Mouse (Mus musculus) heart, adult 9 months (tissue): ENCODE measurements around the gene Fli1.

Experiments used
- DNase-seq, 2 experiments: peaks; one replicate each; pipeline ENCODE4 v3.0.0; 2022; ENCODE audit warnings: low spot score in 2 of 2

The Fli1 gene

DNA sequence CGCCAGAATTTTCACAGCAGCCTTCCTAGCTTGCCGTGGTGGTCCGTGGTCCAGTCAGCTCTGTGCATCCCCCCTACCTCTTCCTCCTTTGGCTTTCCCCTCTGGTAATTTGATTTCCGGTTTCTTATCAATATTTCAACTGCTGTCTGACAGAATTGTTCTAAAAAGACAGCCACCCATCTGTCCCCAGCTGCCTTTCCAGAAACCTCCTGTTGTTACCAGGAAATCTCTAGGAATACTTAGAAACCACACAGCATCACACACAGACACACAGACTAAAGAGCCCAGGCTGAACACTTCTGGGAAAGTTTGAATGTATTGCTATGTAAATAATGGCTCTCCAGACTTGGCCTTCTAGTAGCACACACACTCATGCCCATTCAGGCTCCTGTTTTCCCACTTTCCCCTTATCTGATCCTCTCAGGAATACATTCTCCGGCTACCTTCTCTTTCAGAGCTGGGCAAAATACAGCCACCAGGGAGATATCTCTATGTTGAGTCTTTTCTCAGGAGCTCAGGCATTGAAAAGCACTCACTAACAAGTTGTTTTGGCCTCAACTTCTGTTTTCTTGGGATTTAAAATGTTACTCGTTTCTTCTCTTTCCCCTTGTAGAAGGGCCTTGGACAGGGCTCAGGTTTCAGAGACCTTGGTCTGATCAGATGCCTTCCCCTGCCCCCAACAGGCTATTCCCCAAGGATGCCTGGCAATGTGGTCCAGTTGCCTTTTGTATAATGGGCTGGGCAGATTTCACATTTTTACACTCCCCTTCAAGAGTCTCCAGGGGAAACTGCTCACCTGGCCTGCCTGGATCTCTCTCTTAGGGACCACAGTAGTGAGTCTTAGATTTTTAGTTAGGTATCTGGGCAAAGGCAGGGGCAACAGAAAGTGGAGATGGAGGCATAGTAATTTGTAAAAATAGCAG, 7.1 kb upstream of the Fli1 start:
- DNase-seq, result no peak

DNA sequence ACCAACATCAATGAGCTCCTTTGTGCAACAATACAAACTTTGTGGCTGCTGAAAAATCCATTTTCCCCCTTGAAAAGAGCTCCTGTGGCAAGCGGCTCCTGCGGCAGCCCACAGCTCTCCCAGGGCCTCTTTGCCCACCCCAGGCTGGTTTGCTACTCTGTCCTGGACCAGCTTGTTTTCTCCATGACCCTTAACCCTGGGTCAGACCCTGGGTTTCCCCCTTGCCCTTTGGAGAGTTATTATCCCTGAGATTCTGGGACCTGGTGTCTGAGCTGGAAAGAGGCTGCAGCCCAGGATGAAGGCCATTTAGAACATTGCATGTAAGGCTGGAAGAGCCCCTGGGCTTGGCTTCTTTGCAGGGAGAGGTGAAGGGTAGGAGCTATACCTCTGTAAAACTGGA, 4.1 kb upstream of the Fli1 start:
- DNase-seq, result no peak

DNA sequence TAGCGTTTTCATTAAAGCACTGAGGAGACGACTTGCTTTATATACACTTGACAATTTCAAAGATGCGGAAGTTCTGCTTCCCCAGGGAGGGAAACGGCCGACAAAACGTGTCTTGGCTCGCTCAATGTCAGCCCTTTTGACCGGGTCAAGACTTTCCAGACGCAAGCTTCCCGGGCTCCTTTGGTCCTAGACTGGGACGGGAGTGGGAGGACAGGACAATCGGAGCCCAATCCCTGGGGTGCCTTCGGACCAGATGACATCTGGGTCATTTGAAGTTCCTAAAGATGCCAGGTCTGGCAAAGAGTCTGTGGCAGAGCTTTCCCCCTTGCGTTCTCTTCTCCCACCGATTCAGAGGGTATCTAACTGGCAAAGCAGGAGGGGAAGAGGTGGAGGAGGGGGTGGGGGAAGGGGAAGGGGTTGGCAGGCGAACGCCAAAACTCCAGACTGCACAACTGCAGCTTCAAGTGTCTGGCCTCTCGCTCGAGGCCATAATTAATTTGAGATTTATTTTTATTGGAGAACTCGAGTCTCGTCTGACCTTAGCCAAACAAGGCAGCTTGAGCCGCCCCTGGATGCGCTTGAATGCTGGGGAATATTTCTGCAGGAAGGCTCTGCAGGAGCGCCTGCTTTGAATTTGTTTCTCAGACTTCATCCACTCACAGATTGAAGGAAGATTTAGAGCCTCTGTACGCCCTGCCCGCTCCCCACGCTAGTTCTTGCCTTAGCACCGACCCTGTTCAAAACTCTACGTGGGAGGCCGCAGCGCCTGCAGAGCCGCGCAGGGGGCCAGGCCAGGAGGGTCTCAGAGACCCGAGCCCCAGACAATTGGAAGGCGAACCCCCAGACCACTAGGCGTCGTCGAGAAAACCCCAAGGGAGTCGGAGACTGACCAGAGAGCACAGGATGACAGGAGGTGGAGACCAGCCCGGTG, 2.3 kb upstream of the Fli1 start:
- DNase-seq, result peak; percentile 65 to 69

DNA sequence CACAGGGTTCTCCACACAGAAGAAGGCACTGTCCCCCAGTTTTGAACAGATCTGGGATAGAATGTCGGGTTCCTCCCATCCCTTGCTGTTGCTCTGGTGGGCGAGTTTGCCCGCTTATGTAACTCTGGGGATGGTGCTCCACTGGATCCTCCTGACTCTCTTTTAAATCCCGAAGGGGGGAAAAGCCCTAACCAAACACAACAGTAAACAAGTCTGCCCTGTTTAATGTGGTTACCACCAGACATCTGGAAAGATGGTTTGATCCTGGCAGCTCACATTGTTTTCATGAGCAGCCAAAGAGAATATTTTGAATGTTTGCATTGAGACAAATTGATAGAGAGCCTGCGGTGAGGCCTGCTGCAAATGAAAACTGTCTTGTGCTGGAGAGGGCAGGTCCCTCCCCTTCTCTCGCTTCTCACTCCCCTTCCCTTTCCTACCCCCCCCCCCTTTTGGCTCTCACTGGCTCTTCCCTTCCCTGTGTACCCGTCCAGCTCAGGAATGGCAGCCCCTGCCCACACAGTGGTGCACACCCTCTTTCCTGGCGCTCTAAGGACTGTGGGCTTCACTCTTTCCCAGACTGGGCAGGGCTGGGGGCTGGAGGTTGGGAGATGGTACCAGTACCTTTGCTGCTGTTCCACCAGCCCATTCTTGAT, 1.4 kb upstream of the Fli1 start:
- DNase-seq, result no peak

DNA sequence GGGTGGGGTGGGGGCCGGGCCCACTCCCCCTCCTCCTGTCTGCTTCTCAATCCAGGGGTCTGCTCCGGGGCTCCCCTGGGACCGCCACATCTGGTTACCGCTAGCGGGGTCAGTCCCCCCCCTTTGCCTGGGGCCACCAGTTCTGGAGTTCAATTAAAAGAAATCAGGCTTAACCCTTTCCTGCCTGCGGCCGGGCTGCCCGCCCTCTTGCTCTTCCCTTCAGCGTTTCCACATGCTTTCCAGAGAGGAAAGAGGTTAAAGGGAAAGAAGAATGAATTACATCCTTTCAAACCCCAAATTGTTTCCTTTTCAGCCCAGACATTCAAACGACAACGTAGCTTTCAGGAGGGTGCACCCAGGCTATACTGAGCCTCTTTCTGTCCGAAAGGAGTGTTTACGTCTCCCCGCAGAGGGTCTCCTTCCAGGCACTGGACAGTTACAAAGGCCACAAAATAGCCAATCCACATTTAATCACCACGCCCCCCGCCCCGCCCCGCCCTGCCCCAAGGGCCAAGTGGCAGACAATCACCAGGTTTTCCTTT, 450 bp upstream of the Fli1 start:
- peak in 1 of 2 experiments; percentile 21 for DNase-seq

DNA sequence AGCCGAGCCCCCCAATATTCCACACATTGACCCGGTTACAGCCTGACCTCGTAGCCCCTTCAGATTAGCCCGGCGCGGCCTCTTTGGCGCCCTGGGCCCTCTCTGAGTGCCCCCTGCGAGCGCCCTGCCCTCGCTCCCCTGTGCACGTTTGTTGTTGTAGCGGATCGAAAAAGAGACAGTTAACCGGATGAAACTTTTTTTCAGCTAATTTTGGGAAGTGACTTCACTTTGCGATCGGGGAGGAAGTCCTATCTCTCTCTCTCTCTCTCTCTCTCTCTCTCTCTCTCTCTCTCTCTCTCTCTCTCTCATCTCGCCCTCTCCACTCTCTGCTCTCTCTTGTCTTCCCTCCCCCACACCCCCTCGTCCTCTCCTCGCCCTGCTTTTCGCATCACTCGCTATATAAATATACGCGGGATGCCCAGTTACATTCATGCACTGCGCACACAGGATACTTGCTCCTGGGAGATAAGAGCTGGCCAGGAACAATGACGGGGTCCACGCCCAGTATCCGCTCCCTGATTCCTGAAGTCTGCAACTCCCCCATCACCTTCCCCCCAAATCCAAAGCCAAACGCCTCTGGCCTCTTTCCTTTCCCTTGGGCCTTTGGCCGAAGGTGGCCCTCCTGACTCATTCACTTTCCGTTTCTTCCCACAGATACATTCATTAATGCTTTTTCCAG, 1.3 kb downstream of the Fli1 start:
- DNase-seq, result peak; percentile 81 to 90

DNA sequence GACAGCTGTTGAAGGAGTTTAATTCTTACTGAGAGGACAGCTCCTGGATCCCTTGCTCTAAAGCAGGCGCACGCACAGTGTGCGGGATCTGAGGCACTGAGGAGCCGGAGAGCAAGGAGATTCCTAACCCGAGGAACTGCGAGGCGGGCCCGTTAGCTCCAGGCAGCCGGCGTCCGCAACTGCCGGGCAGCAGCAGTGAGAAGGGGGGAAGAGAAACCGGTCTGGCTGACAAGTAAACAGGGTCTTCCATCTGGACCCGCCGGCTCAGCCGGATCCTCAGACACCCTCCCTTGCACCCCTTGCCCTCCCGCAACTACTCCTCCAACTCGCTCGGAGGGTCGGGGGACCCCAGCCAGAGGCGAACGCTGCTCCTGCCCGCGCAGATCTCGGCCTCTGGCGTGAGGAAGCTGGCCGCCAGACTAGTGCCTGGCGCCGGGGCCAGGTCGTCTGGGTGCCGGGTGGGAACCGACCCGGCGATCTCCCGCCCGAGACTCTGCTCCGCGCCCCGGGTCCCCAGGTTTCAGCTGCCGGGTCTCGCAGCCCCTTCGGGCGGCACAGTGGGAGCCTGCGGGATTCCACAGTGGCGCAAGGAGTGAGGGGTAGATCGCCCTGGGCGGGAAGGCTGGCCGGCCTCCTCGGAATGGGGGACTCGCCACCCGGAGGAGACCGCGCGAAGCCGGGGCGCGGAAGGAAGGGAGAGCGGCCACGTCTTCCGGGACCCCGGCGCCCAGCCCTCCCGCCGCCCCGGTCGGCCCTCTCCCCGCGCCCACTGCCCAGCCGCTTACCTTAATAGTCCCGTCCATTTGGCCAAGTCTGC, 2.0 kb downstream of the Fli1 start:
- peak in 1 of 2 experiments; percentile 54 for DNase-seq

DNA sequence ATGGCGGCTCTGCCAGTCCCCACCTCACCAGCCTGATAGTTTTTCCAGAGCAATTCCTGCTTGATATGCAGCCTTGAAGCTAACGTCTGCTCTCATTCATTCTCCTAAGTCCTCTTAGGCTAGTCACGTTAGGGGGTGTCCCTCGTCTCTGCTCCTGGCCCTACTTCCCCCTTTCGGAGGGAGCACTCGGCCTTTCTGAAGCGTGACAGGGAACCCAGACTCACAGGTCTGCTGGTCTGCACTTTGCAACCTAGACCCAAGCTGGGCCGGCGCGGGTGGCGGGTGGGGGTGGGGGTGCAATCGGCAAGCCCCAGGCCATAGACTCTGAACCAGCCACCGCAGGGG, 2.6 kb downstream of the Fli1 start:
- peak; percentile 48 to 70 for DNase-seq

DNA sequence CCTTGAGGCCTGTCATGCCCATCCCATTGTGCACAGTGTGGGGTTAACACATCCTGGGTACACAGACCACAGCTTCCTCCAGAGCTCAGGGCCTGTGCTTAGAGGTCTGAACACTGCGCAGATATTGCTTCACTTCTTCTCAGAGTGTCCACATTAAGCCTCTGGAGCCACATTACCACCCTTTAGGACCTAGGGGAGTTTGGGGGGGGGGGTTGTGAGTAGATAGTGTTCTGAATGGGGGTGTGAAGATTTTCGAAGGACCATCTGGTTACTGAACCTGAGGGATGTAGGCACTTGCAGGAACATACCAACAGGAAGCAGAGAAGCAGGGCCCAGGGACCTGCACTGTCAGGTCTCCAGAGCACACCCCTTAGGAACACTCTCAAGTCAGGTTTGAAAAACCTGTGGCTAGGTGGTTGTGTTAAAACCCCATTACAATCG, 3.3 kb downstream of the Fli1 start:
- DNase-seq, result no peak

DNA sequence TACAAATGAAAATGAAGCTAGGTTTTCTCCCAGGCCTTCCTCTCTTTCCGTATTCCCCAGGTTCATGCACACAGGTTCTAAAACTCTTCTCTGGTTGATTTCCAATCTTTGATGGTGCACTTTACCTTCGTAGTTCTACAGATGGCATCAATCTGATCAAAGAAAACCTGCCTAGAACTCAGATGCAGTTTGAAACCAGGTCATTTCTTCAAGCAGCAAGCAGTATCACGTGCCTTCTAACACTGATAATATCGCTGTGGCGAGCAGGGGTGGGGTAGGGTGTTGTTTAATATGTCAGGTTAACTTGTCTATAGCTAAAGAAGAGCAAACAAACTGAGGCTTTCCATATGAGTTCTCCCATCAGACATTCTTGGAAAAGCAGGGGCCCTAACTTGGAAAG, 4.5 kb downstream of the Fli1 start:
- no peak for DNase-seq

DNA sequence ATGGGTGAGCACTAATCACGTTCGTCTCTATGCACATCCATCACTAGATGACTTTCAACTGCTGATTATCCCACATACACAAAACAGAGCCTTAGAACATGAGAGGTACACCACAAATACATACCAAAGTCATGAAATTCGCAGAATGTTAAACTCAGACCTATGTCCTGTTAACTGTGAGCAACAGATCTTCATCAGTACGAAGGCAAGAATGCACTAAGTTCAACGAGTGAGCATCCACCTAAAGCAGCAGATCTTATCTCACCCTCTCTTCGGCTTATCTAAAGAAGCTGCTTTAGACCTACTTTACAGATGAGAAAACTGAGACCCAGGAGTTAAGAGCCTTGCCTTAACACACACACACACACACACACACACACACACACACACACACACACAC, 5.0 kb downstream of the Fli1 start:
- no peak for DNase-seq

DNA sequence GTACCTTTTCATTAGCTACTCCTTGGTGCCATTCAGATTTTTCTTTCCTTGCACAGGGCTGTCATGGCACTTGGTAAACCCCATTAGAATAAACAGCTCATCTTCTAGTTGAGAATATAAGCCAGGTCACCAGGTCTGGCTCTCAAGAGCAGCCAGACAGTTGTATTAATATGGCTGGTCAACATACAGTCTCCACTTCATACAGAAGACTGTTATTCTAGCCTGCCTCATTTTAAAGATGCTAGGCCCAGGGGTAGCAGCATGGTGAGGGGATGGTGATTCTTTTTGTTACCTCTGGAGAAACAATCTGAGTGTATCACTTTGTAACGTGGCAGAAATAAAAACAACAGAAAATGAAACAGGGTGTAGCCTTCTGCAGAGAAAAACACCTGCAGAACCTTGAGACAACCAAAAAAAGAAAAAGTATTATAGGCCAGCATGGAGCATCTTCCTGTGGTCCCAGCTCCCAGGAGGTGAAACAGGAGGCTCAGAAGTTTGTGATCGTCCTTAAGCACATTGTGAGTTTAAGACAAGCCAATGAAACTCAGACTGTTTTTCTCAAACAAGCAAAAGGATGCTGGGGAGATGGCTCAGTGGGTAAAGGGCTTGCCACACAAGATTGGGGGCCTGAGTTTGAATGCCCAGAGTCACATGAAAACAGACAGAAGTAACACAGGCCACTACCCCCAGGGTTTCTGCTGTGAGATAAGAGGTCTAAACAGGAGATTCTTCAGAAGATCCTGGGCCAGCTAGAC, 7.3 kb downstream of the Fli1 start:
- no peak for DNase-seq

DNA sequence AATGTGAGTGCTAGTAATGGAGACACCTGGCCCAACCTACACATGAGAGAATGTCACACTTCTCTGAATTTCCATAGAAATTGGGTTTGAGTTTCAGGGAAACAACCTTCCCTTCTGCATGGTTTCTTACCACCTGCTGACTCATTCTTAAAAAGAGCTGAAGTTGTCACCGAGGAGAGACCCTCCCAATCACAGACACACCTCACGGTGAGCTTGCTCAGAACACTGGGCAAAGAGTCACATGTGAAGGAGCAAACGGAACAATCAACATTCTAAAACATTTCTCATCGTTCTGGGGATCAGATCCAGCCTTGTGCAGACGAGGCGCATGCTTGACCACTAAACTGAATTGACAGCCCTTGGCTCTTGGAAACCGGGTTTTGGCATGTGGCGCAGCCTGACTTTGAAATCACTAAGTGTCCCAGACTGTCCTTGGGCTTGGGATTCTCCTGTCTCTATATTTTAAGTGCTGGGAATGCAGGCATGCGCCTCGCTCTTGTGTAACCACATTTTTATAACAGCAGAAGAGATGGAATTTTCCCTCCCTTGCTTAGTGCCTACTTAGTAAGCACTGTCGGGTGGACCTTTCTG, 8.5 kb downstream of the Fli1 start:
- DNase-seq, result no peak

DNA sequence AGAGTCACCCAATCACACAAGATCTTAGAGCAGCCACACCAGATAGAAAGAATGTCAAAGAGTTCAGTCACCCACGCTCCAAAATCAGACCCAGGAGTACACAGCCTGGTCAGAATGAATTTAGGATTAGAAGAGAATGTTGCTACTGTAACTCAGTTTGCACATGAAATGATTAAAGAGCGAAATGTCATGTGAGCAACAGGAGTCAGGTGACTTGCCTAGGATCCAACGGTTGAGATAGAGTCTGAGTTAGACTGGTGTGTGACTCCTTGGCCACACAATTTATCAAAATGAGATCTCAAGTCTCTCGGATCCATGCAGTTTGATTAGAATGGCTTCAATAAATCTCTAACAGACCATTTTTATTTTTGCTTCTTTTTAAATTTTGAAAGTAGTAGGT, 11.1 kb downstream of the Fli1 start:
- no peak for DNase-seq

DNA sequence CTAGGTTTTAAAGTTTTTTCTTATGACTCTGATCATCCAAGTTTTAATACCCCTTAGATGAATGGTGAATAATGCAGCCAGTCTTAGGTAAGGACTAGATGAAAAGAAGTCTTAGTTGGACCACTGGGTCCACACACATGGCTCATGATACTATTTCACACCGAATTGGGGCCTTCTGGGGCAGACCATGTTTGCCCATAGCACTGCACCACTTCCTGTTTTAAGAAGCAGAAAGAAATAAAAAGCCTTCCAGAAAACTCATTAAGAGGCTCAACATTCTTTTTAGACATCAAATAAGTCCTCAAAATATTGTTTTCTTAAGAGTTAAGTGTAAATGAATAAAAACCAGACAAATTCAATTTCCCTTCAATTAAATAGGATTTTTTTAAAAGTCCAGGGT, 11.7 kb downstream of the Fli1 start:
- no peak for DNase-seq

DNA sequence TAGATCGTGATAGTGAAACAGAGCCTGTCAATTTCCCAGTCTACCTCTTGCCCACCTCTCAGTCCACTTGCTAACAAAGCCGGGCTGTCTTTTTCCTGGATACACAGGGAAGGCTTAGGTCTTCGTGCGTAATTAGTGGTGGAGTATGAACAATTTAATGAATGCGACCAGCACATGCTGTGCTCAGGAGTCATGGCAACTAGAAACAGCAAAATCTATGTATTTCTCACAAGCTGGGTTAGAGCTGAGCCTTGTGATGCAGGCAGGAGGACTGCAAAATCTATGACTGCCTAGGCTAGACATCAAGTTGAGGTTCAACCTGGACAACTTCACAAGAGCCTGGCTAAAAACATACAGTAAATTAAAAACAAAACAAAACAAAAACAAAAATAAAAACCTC, 12.5 kb downstream of the Fli1 start:
- DNase-seq, result no peak

DNA sequence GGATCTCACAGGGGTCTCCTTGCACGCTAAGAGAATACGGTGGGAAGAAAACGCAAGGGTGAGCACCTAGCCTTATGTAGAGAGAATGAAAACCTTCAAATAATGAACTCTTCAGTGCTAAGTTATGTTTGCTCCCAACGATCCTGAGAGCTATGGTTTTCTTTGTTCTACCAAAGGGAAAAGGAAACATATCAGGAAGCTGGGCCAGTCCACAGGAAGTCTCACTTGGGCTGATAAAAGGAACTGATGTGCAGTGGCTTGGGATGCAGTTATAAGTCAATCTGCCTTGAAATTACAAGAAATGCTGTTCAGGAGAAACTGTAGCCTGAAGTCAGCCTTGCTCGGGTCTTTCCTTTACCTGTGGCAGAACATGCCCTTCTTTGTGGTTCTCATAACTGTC, 13.1 kb downstream of the Fli1 start:
- peak; percentile 62 to 65 for DNase-seq

DNA sequence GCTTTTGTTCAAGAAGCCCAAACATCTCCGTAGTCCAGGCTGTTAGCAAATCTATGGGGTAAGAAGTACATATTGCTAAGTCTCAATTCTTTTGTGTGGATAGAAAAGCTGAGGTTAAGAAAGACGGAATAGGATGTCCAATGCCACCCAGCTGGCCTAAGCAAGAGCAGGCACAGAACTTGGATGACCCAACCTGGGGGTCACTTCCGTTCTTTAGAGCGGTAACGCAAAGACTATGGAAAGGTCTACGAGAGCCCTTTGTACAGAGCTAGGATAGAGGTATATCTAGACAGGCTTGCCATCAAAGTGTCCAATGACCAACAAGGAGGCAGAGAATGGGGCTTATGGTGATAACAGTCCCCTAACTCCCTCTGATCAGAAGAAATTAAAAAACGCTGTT, 15.3 kb downstream of the Fli1 start:
- DNase-seq, result no peak

DNA sequence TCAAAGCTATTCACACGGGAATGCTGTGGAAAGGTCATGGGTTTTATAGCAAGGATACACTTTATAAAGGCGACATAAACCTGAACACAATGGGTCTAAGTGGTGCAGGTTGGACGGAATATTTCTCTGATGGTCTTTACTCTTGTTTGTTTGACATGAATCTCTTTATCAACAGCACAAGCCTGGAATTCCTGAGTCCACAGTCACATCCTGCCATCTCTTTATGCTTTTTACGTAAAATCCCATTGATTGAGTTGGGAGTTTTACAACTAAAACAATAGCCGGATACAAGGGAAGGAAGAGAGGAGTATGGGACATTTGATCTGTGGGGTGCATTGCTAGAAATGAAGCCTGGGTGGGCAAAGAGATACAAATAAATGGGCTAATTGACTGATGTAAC, 16.9 kb downstream of the Fli1 start:
- peak; percentile 51 to 70 for DNase-seq
